Mouse (Mus musculus) gastrocnemius, adult 2 months (tissue): ENCODE measurements around the gene Dct. TPM values are rescaled to one million over a fixed set of nuclear protein-coding genes. Genes with fewer than 3 reads are reported as not detected.

ENCODE experiments used
- DNase-seq: peaks from one replicate; pipeline ENCODE4 v3.0.0; 2022
- H3K27ac ChIP-seq: fragments of 200-600 bp; 2 replicates; pipeline ENCODE4 v1.8.1; 2022; ENCODE audit warnings: mild to moderate bottlenecking
- H3K4me3 ChIP-seq: fragments of 200-600 bp; 2 replicates; pipeline ENCODE4 v1.8.1; 2022; ENCODE audit warnings: mild to moderate bottlenecking, moderate library complexity
- CTCF ChIP-seq: fragments of 200-600 bp; IDR thresholded peaks from 2 replicates; pipeline ENCODE4 v1.8.1; 2022; ENCODE audit warnings: antibody characterized with exemption, mild to moderate bottlenecking, moderate library complexity
- intact Hi-C: fragments of 180-260 bp; cut with DNase I; formaldehyde crosslinking; loops from one replicate; pipeline ENCODE4 v1.15.1; 2025
- long read RNA-seq, 2 experiments: library from polyadenylated mRNA; stranded (forward); transcript quantifications; one replicate each; pipeline ENCODE4 v2.0.0; 2021
- total RNA-seq, 2 experiments: library from RNA; stranded (reverse); gene quantifications; 2 replicates each; pipeline ENCODE4 v1.2.3; 2021

Dct gene
- total RNA-seq = under 1 TPM; 0.56 to 0.59 TPM
- long read RNA-seq, experiment 1, partial matches to known transcripts = 0 of 2 reads
- long read RNA-seq, experiment 1, other reads (novel, unspliced or antisense) = 0 of 2 reads
- long read RNA-seq, experiment 2, partial matches to known transcripts = 0 of 2 reads
- long read RNA-seq, experiment 2, other reads (novel, unspliced or antisense) = 0 of 2 reads

- intact Hi-C loops = no loop called here
- no peak for TF ChIP-seq CTCF
- H3K27ac ChIP-seq = no peak within 1 kb of the TSS
- no peak for DNase-seq
- H3K4me3 ChIP-seq = no peak within 1 kb of the TSS
Observed at GRCm38 (mm10) chr14:118051975-118052630, at the start of gene Dct. Gene Dct (minus strand): TSS chr14:118052244.

GRCm38 (mm10) chr14:118101227-118101990 lies 49.4 kb upstream of the Dct start:
- intact Hi-C loops = no loop called here
- no peak overlapping the region for H3K27ac ChIP-seq
- TF ChIP-seq CTCF = no peak
- no peak overlapping the region for H3K4me3 ChIP-seq
- no peak for DNase-seq

- DNase-seq = no peak
- H3K27ac ChIP-seq = no peak overlapping the region
- TF ChIP-seq CTCF = no peak
- intact Hi-C loops = no loop called here
- H3K4me3 ChIP-seq = no peak overlapping the region
Observed at GRCm38 (mm10) chr14:118098265-118098664, 46.2 kb upstream of the Dct start.

DNA sequence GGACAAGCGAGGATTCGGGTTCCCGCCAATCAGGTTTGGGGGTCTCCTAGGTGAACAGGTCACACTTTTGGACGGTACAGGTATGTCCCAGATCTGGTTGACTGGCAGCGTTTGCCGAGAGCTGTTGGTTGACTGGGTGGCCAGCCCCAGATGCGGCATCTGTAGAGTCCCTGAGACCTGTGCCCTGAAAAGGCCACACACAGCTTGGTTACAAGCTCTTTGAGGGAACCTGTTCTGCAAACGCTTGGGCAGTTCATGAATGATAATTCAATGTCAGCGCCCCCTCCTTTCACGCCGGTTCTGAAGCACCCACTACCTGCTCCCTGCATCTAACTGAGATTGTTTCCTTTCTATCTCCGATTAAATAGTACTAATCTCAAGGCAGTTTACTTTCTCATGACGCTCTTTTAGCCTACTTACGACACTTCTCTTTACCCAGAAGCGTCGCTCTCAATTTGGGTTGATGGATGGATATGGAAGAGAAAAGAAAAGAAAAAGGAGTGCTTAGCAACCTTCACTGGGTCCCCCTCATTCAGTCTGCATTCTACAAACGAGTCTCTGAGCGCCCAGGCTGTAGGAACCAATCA lies 37.9 kb upstream of the Dct start:
- no peak for DNase-seq
- TF ChIP-seq CTCF = no peak
- intact Hi-C loops = loop anchor here (5.0 kb wide), 1 partner anchor 42 kb away; the partner anchor contains the start of gene Tgds
- Histone ChIP-seq H3K27ac (peak overlapping the region; percentile 90), H3K4me3 (peak overlapping the region; percentile 95)

DNA sequence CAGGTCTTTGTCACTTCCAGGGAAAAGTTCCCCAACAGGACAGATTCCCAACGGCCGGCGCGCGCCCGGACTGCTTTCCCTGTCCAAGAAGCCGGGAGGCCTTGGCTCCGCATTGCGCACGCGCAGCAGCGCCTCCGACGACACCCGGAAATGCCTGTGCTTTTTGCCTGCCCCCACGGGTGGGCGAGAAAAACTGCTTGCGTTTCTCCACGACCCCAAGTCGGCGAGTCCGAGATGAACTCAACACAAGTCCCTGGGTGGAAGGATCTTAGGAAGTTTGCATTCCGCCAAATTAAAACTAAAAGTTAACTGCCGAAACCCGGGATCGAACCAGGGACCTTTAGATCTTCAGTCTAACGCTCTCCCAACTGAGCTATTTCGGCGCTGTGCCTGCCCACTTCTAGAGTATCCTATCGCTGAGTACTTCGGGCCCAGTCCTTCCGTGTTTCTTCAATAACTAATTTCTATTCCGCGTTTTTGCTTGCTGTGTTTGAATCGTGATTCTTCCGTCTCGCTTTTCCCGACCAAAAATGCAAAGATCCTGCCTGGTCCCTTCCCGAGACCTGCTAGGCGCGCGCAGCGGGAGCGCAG lies 37.3 kb upstream of the Dct start:
- intact Hi-C loops = loop anchor here (5.0 kb wide), 1 partner anchor 43 kb away; the partner anchor contains the start of gene Tgds
- H3K27ac ChIP-seq = peak overlapping the region; percentile 90
- H3K4me3 ChIP-seq = peak overlapping the region; percentile 95
- peak; percentile 95 for DNase-seq
- TF ChIP-seq CTCF = no peak

DNA sequence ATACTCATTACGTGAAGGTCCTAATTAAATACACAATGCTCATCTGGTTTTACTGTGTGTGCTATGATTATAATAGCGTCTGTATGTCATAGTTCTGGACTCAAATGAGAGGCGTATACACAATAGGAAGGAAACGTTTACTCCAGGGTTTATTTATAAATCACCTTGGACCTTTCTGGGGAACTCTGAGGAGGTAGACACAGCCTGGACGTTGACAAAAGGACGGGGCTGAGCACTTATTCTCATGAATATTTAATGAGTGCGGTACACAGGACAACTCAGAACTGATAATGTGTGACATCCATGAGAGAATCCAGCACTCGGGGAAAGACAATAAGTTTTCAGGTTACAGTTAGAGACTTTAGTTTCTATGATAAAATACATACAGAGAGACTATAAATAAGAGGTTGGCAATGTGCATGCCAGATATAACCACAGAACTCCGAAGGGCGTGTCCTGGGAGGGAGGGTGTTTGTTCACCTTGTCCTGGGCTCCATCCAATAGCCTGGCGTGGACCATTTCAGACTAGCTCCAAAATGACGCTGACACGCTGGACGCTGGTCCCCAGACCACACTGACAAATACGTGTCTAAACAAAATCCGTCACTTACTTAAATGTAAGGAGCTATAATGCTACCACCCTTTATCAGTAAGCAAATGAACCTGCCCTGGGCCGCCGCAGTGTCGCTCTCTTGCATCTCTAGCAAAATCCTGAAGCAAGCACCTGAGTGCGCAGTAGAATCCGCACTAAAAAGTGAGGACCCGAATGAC lies 36.6 kb upstream of the Dct start:
- intact Hi-C loops = loop anchor here (5.0 kb wide), 1 partner anchor 44 kb away; the partner anchor contains the start of gene Tgds
- no peak for DNase-seq
- no peak for TF ChIP-seq CTCF

GRCm38 (mm10) chr14:118086271-118087035 lies 34.4 kb upstream of the Dct start:
- intact Hi-C loops = loop anchor here (5.0 kb wide), 1 partner anchor 46 kb away; the partner anchor contains the start of gene Tgds
- no peak for DNase-seq
- H3K4me3 ChIP-seq = no peak overlapping the region
- no peak overlapping the region for H3K27ac ChIP-seq
- TF ChIP-seq CTCF = no peak

More for the DNA sequence above, 36.6 kb upstream of the Dct start:
- peak overlapping the region; percentile 90 for H3K27ac ChIP-seq
- H3K4me3 ChIP-seq = peak overlapping the region; percentile 95

DNA sequence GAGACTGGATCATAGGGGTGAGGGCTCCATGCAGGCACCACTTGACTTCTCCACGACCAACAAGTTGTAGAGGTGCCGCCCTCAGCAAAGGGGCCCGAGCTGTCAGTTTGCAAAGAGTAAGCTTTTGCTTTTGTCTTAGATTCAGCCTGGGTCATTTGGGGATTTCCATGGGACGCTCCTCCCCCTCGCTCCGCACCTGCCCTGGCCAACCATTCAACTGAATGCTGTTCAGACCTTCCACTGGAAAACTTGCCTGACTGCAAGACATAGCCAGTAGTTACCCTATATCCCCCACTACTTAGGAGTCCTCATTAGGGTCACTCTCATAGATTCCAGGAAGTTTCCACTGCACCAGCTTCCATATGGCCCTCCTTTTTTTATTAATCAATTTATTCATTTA lies 31.8 kb upstream of the Dct start:
- Histone ChIP-seq H3K27ac (no peak overlapping the region), H3K4me3 (no peak overlapping the region)
- TF ChIP-seq CTCF = no peak
- no peak for DNase-seq
- intact Hi-C loops = no loop called here

DNA sequence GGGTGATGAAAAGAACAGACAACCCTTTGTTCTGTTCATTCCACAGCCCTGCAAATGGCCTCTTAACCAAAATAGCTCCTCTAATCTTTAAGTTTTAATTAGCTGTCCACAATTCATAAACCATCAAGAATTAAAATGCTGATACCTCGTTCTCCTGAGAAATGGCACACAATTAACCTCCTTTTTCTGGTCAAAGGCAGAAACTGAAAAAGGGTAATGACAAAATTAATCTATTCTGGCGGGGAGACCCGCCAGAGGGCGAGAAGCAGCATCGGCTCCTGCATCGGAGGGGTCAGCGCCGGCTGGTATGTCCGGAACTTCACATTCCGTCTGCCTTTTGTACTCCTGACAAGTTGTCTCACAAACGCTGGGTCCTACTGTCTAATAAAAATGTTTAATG lies 28.6 kb upstream of the Dct start:
- intact Hi-C loops = no loop called here
- no peak for TF ChIP-seq CTCF

GRCm38 (mm10) chr14:118070100-118070499 lies 18.1 kb upstream of the Dct start:
- TF ChIP-seq CTCF = no peak
- H3K4me3 ChIP-seq = no peak overlapping the region
- H3K27ac ChIP-seq = peak overlapping the region; percentile 77
- intact Hi-C loops = no loop called here
- DNase-seq = no peak

More for the DNA sequence above, 28.6 kb upstream of the Dct start:
- Histone ChIP-seq H3K4me3 (no peak overlapping the region), H3K27ac (no peak overlapping the region)
- DNase-seq = no peak
